Mouse (Mus musculus): ENCODE results near the gene Ndufs3.

DNA sequence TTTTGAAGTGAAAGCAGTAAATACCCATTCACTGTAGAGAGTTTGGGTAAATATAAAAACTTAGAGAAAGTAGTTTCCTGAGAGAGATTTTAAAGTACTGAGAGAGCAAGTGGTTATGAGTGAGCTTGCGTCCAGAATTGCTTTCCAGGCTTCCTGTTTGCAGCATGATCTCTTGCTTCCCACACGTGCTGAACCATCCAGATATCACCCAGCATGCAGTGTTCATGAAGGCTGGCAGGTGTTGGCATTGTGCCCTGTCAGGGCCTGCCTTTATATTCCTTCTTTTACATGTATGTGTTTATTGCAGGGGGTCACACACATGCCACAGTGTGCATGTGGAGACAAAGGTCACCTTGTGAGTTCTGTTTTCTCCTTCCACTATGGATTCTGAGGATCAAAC is 29.4 kb downstream of the Ndufs3 start:
- TF ChIP-seq POLR2A (IDR thresholded peaks at IDR 0.05; ENCODE audit: borderline replicate concordance, control insufficient read depth, low read depth, low read length), result no peak
- TF ChIP-seq CTCF (IDR thresholded peaks at IDR 0.05; ENCODE audit: control insufficient read depth, insufficient read depth, low read length), result no peak
